Mouse (Mus musculus): ENCODE data around the gene Lpcat3. TPM values are rescaled to one million over a fixed set of nuclear protein-coding genes. Genes with fewer than 3 reads are reported as not detected.
A peak's percentile ranks its signal among the peaks of the same experiment; 100 is the strongest.
"Not testable (repeated sequence)": the region's sequence is repeated elsewhere in the genome, so short reads cannot be mapped to it uniquely, and the experiment has no call there.

The Lpcat3 gene
- 58.6 and 60.0 TPM in 2 replicates for polyA plus RNA-seq (2014; fragmentation: Nextera tagmentation; extraction: Ambion mirVana)

DNA sequence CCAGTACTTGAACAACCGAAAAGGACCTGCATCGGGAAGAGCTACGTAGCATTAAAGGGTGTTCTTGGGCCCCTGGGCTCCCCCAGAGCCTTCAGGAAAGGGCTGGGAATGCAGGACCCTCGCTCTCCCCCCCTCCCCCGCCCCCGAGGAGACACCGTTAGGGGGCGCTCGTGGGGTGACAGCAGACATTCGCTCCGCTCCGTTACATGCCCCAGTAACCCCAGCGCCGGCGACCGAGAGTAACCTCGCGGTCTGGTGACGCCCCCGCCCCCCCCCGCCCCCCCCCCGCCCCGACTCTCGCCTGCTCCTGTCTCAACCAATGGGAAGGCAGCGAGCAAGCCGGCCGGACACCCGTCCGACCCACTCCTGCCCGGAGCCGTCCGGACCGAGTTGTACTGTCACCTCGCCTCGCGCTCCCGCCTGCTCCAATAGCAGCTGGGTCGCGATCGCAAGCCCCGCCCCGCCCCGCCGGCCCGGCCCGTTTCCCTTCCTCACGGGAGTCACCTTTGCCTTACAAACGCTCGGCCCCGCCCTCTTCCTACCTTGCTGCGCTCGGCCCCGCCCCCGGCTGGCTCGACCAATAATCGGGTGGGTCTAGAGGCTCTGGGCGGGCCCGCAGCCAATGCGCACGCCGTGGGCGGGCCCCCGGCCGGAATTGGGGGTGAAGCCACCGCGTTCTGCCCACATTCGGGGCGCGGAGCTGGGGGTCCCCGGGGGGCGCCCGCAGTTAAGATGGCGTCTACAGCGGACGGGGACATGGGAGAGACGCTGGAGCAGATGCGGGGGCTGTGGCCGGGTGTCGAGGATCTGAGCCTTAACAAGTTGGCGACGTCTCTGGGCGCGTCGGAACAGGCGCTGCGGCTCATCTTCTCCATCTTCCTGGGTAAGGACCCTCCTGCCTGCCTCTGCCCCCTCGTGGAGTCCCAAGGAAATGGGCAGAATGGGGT is at the start of gene Lpcat3:
Gene Lpcat3, plus strand, starts transcription at position 551 of the 947 bp plus-strand sequence.
- H3K9ac ChIP-seq (replicated peaks; ENCODE audit: low read depth, low read length) = peak within 1 kb of the TSS; percentile 40; the same call in 1 of the 2 replicates
- under 1% methylated on average over 82 of the region's 87 CpGs for WGBS
- peak within 1 kb of the TSS; percentile 53 for H3K27ac ChIP-seq (ENCODE audit: low read length)
- H3K9me3 ChIP-seq (ENCODE audit: control insufficient read depth, low read depth, low read length) = no peaks in the 10 kb centered on the region
- no peaks in the 10 kb centered on the region for H3K27me3 ChIP-seq (ENCODE audit: control insufficient read depth, insufficient read depth, low read length)
- peak; percentile 98 for ATAC-seq (ENCODE audit: insufficient number of reproducible peaks, insufficient read depth, low FRiP score, low read depth)
- peak within 1 kb of the TSS; percentile 63 for H3K4me3 ChIP-seq (ENCODE audit: low read depth, low read length)
- no peaks in the 10 kb centered on the region for H3K36me3 ChIP-seq (ENCODE audit: control insufficient read depth, insufficient read depth, low read length)
- no peaks in the 10 kb centered on the region for H3K4me1 ChIP-seq (ENCODE audit: control insufficient read depth, insufficient read depth, low read length)
- peak within 1 kb of the TSS; percentile 63 for H3K4me2 ChIP-seq (replicated peaks; ENCODE audit: low read depth, low read length)

DNA sequence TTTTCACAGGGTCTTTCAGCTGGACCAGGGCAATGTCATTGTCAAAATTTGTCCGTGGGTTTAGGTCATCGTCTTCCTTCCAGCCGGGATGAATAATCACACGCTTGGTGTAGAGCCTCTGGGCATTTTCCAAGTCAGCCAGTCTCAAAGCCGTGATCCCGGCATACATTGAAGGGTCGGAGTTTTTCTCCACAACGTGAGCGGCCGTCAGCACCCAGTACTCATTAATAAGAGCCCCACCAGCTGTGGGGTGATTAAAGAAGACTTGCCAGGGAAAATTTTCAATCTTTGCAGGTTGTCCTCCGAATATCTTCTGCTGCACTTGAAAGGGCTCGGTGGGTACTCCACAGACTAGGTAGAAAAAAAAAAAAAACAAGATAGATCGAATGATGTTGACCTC is 37.2 kb upstream of the Lpcat3 start:
- H3K9ac ChIP-seq (replicated peaks; ENCODE audit: low read depth, low read length) = no peak overlapping the region
- H3K36me3 ChIP-seq (ENCODE audit: control insufficient read depth, insufficient read depth, low read length) = no peaks in the 10 kb centered on the region
- H3K4me3 ChIP-seq (ENCODE audit: low read depth, low read length) = no peak overlapping the region
- H3K27ac ChIP-seq (ENCODE audit: low read length) = no peak overlapping the region
- H3K4me1 ChIP-seq (ENCODE audit: control insufficient read depth, insufficient read depth, low read length) = no peaks in the 10 kb centered on the region
- no peaks in the 10 kb centered on the region for H3K27me3 ChIP-seq (ENCODE audit: control insufficient read depth, insufficient read depth, low read length)
- no peak for ATAC-seq (ENCODE audit: insufficient number of reproducible peaks, insufficient read depth, low FRiP score, low read depth)
- H3K4me2 ChIP-seq (replicated peaks; ENCODE audit: low read depth, low read length) = no peak overlapping the region
- no peaks in the 10 kb centered on the region for H3K9me3 ChIP-seq (ENCODE audit: control insufficient read depth, low read depth, low read length)
- 83% methylated on average over 13 of the region's 13 CpGs for WGBS

DNA sequence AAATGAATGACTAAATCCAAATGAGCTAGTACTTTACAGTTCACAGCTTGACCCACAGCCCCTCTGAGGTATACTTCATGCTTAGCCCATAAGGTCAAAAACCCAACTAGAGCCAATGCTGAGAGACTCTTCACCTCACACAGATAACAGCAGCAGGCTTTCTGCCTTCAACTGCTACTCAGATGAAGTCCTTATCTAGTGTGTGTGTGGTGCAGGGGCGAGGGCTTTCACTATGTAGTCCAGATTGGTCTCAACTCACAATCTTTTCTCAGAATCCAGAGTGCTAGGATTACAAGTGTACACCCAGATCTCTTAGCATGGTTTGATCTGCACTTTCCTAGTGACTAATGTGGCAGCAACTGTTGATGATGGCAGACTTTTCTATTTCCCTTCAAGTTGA is 36.6 kb upstream of the Lpcat3 start:
- H3K4me1 ChIP-seq (ENCODE audit: control insufficient read depth, insufficient read depth, low read length); H3K27me3 ChIP-seq (ENCODE audit: control insufficient read depth, insufficient read depth, low read length); H3K4me3 ChIP-seq (ENCODE audit: low read depth, low read length); H3K9ac ChIP-seq (replicated peaks; ENCODE audit: low read depth, low read length); H3K9me3 ChIP-seq (ENCODE audit: control insufficient read depth, low read depth, low read length); H3K4me2 ChIP-seq (replicated peaks; ENCODE audit: low read depth, low read length); ATAC-seq (ENCODE audit: insufficient number of reproducible peaks, insufficient read depth, low FRiP score, low read depth); H3K36me3 ChIP-seq (ENCODE audit: control insufficient read depth, insufficient read depth, low read length); H3K27ac ChIP-seq (ENCODE audit: low read length): not testable (repeated sequence)
- WGBS = 39% methylated on average over 1 of the region's 1 CpGs

DNA sequence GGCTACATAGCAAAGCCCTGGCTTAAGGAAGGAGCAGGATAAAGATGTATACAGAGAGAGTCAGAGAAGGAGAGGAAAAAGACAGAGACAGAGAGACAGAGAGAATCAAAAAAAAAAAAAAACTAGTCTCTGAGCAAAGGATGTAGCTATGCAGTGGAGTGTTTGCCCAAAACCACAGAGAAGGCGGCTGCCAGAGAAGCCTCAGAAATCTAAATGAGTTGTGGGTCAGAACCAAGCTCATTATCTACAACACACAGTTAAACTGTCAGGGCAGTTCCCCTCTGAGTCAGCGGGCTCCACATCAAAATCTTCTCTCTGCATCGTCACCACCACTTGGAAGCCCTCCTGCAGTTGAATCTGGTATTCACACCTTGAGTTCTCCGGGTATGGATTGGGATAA is 32.1 kb upstream of the Lpcat3 start:
- Histone ChIP-seq H3K4me3 (ENCODE audit: low read depth, low read length) (no peak overlapping the region), H3K27ac (ENCODE audit: low read length) (no peak overlapping the region), H3K36me3 (ENCODE audit: control insufficient read depth, insufficient read depth, low read length) (no peaks in the 10 kb centered on the region), H3K4me2 (replicated peaks; ENCODE audit: low read depth, low read length) (no peak overlapping the region), H3K9me3 (ENCODE audit: control insufficient read depth, low read depth, low read length) (no peaks in the 10 kb centered on the region), H3K4me1 (ENCODE audit: control insufficient read depth, insufficient read depth, low read length) (no peaks in the 10 kb centered on the region), H3K9ac (replicated peaks; ENCODE audit: low read depth, low read length) (no peak overlapping the region), H3K27me3 (ENCODE audit: control insufficient read depth, insufficient read depth, low read length) (no peaks in the 10 kb centered on the region)
- 72% methylated on average over 4 of the region's 4 CpGs for WGBS
- no peak for ATAC-seq (ENCODE audit: insufficient number of reproducible peaks, insufficient read depth, low FRiP score, low read depth)

DNA sequence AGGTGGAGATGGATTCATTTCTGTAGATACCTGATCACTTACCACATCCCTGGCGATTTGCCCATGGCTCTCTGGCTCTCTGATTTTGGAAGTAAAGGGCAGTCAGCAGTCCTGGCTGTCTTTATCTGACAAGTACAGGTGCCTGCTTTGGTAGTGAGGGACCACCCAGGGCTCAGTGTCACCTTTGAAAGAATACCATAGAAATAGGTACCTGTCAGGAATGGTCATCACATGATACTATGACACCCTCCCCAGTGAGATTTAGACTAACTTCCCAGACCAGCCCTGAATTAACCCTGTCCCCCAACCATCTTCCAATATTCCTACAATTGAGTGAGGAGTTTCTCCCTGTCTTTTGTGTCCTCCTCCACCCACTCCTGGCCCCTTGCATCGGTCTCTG is 26.8 kb upstream of the Lpcat3 start, which contains the start of gene C1s2:
Gene C1s2, minus strand, starts transcription at position 101 of the 400 bp plus-strand sequence.
- not testable (repeated sequence) for H3K27me3 ChIP-seq (ENCODE audit: control insufficient read depth, insufficient read depth, low read length); H3K27ac ChIP-seq (ENCODE audit: low read length); H3K36me3 ChIP-seq (ENCODE audit: control insufficient read depth, insufficient read depth, low read length); H3K9me3 ChIP-seq (ENCODE audit: control insufficient read depth, low read depth, low read length); H3K4me1 ChIP-seq (ENCODE audit: control insufficient read depth, insufficient read depth, low read length); H3K4me2 ChIP-seq (replicated peaks; ENCODE audit: low read depth, low read length); H3K9ac ChIP-seq (replicated peaks; ENCODE audit: low read depth, low read length); H3K4me3 ChIP-seq (ENCODE audit: low read depth, low read length); ATAC-seq (ENCODE audit: insufficient number of reproducible peaks, insufficient read depth, low FRiP score, low read depth)
- 70% methylated on average over 2 of the region's 2 CpGs for WGBS

DNA sequence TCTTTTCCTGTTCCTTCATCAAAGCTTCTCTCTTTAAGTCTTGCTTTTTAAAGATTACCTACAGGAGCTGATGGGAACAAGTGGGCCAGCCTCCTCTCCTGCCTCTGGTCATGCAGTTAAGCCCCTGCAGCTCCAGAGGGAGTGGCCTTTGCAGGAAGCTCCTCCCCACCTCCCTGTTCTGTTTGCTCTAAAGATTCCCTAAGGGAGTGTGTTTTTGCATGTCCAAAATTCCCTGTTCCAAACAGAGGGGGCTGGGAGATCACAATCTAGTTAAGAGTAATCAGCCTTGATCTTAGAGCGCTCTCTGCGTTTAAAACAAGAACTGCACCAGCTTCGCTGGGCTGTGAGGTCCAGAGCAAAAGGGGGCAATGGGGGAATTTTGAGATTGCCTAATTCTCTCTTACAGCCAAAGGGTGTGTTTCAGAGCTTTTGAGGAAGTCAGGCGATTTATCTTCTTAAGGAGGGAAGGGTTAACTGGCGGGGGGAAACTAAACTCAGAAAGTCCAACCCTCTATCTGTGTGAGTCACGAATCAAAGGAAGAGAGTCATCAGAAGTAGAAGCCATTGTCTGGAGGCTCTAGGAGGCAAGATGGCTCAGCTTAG is 25.9 kb upstream of the Lpcat3 start:
- not testable (repeated sequence) for H3K9me3 ChIP-seq (ENCODE audit: control insufficient read depth, low read depth, low read length); H3K36me3 ChIP-seq (ENCODE audit: control insufficient read depth, insufficient read depth, low read length); H3K27ac ChIP-seq (ENCODE audit: low read length); H3K4me2 ChIP-seq (replicated peaks; ENCODE audit: low read depth, low read length); H3K9ac ChIP-seq (replicated peaks; ENCODE audit: low read depth, low read length); H3K4me1 ChIP-seq (ENCODE audit: control insufficient read depth, insufficient read depth, low read length); ATAC-seq (ENCODE audit: insufficient number of reproducible peaks, insufficient read depth, low FRiP score, low read depth); H3K4me3 ChIP-seq (ENCODE audit: low read depth, low read length); H3K27me3 ChIP-seq (ENCODE audit: control insufficient read depth, insufficient read depth, low read length)
- WGBS = 36% methylated on average over 6 of the region's 6 CpGs

DNA sequence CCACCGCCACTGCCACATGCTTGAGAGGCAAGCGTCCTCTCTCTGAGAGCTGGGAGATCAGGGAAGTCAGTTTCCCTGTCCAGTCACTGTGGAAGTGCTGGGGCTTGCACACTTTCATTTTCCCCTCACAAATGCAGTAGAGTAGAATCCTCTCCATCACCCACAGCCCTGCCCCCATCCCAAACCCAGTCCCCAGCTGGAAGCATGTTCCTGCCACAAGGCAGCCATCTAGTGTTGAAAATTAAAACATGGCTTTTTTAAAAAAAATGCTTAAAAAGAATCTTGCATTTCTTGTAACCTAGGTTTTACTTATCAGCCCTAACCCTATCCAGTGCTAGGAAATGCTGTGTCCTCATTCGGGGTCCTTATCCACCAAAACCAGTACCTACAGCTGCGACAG is 22.8 kb upstream of the Lpcat3 start:
- Histone ChIP-seq H3K9ac (replicated peaks; ENCODE audit: low read depth, low read length) (no peak overlapping the region), H3K36me3 (ENCODE audit: control insufficient read depth, insufficient read depth, low read length) (no peaks in the 10 kb centered on the region), H3K4me1 (ENCODE audit: control insufficient read depth, insufficient read depth, low read length) (no peaks in the 10 kb centered on the region), H3K4me3 (ENCODE audit: low read depth, low read length) (no peak overlapping the region), H3K4me2 (replicated peaks; ENCODE audit: low read depth, low read length) (no peak overlapping the region), H3K9me3 (ENCODE audit: control insufficient read depth, low read depth, low read length) (no peaks in the 10 kb centered on the region), H3K27ac (ENCODE audit: low read length) (no peak overlapping the region), H3K27me3 (ENCODE audit: control insufficient read depth, insufficient read depth, low read length) (no peaks in the 10 kb centered on the region)
- ATAC-seq (ENCODE audit: insufficient number of reproducible peaks, insufficient read depth, low FRiP score, low read depth) = no peak
- 81% methylated on average over 4 of the region's 4 CpGs for WGBS

DNA sequence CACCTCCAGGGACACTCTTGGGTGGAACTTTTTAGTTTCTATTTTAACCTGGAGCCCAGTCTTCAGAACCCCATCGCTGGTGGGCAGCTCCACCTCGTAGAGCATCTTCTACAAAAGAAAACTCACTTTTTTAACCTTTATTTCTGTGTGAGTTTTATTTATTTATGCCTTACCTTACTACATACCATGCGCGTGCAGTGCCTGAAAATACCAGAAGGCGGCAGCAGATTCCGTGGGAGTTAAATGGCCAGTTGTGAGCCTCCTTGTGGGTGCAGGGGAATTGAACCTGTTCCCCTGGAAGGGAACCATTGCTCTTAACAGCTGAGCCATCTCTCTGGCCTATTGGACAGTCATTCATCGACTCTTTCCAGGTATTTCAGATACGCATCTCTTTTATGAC is 21.8 kb upstream of the Lpcat3 start:
- H3K27me3 ChIP-seq (ENCODE audit: control insufficient read depth, insufficient read depth, low read length) = no peaks in the 10 kb centered on the region
- no peak overlapping the region for H3K27ac ChIP-seq (ENCODE audit: low read length)
- no peak overlapping the region for H3K4me3 ChIP-seq (ENCODE audit: low read depth, low read length)
- no peaks in the 10 kb centered on the region for H3K36me3 ChIP-seq (ENCODE audit: control insufficient read depth, insufficient read depth, low read length)
- no peak overlapping the region for H3K9ac ChIP-seq (replicated peaks; ENCODE audit: low read depth, low read length)
- no peaks in the 10 kb centered on the region for H3K9me3 ChIP-seq (ENCODE audit: control insufficient read depth, low read depth, low read length)
- H3K4me1 ChIP-seq (ENCODE audit: control insufficient read depth, insufficient read depth, low read length) = no peaks in the 10 kb centered on the region
- ATAC-seq (ENCODE audit: insufficient number of reproducible peaks, insufficient read depth, low FRiP score, low read depth) = no peak
- H3K4me2 ChIP-seq (replicated peaks; ENCODE audit: low read depth, low read length) = no peak overlapping the region
- 33% methylated on average over 8 of the region's 8 CpGs for WGBS
